In genomic region chrX:7992379-7993067, GRCm38 (mm10) we compare ENCODE assay signal across 14 mouse cellular contexts. TPM values are rescaled to one million over a fixed set of nuclear protein-coding genes. Genes with fewer than 3 reads are reported as not detected.
DNase-seq lines count a peak whose midpoint lies in the region; ATAC-seq and TF ChIP-seq lines count a peak whose summit lies in the region.
"Had no signal": no experiment of that assay in that cellular context is flagged by ENCODE, and none has a peak within 500 bp of the region (broad histone marks: within the 10 kb centered on the region; RNA-seq: fewer than 3 reads in every experiment).

No protein-coding gene starts in this region.

- DNase-seq in ES-E14 (ENCODE audit: low read depth, low spot score) (peak; percentile 22), MEL (ENCODE audit: low read depth, low spot score) (peak; percentile 90)
- peak; percentile 71 for DNase-seq in kidney, adult 2 months
- DNase-seq in hindbrain, embryonic 10.5 days (ENCODE audit: low spot score), result no peak
- DNase-seq in ovary, postnatal 36 days (ENCODE audit: low spot score), result no peak
- DNase-seq: cerebellum, adult 2 months; thymus, postnatal 36 days had no signal

- H3K4me1 ChIP-seq in ES-E14 (ENCODE audit: control insufficient read depth in 2 of 2, insufficient read depth in 2 of 2, low read length in 2 of 2, poor library complexity in 1 of 2) (peaks cover 0 to 7% of the 10 kb centered on the region in 2 experiments; a peak in 2 of 4 replicates), MEL (ENCODE audit: control insufficient read depth in 1 of 2, insufficient read depth in 2 of 2, low read length in 2 of 2) (peaks cover 8 to 24% of the 10 kb centered on the region in 2 experiments)
- H3K4me1 ChIP-seq in kidney, adult 2 months (ENCODE audit: control insufficient read depth, insufficient read depth, low read length), result peaks cover 4% of the 10 kb centered on the region; the same call in 1 of the 2 replicates
- H3K4me1 ChIP-seq in liver, embryonic 12.5 days, result peaks cover 30% of the 10 kb centered on the region
- H3K4me1 ChIP-seq in hindbrain, embryonic 10.5 days (replicated peaks), result no peaks in the 10 kb centered on the region
- no peaks in the 10 kb centered on the region for H3K4me1 ChIP-seq in forebrain, embryonic 12.5 days
- H3K4me1 ChIP-seq: embryonic facial prominence, embryonic 12.5 days had no signal

- 33% methylated on average over 8 of the region's 8 CpGs for WGBS in kidney, adult 2 months
- WGBS in liver, embryonic 12.5 days (ENCODE audit: insufficient replicate concordance), result 36% methylated on average over 8 of the region's 8 CpGs
- 59% methylated on average over 8 of the region's 8 CpGs for WGBS in hindbrain, embryonic 10.5 days
- WGBS in forebrain, embryonic 12.5 days, result 67% methylated on average over 8 of the region's 8 CpGs

- no peaks in the 10 kb centered on the region; the same call in 1 of the 2 replicates for H3K79me2 ChIP-seq in MEL (ENCODE audit: control insufficient read depth, insufficient read depth, low read length, poor library complexity)

- H3K27me3 ChIP-seq in MEL (ENCODE audit: control insufficient read depth in 1 of 2, insufficient read depth in 2 of 2, low read length in 2 of 2), result no peaks in the 10 kb centered on the region
- H3K27me3 ChIP-seq in kidney, adult 2 months (replicated peaks; ENCODE audit: control insufficient read depth, insufficient read depth, low read length), result no peaks in the 10 kb centered on the region
- H3K27me3 ChIP-seq in liver, embryonic 12.5 days (replicated peaks), result no peaks in the 10 kb centered on the region
- H3K27me3 ChIP-seq in hindbrain, embryonic 10.5 days (ENCODE audit: insufficient read depth, poor library complexity, severe bottlenecking), result no peaks in the 10 kb centered on the region
- H3K27me3 ChIP-seq in forebrain, embryonic 12.5 days, result no peaks in the 10 kb centered on the region
- H3K27me3 ChIP-seq: embryonic facial prominence, embryonic 12.5 days had no signal

- peak overlapping the region; percentile 65 for H3K4me2 ChIP-seq in liver, embryonic 12.5 days
- no peak overlapping the region for H3K4me2 ChIP-seq in forebrain, embryonic 12.5 days
- H3K4me2 ChIP-seq: embryonic facial prominence, embryonic 12.5 days had no signal

- TF ChIP-seq CTCF in MEL (IDR thresholded peaks at IDR 0.05 in 2 of 3, conservative IDR thresholded peaks at IDR 0.05 in 1 of 3; ENCODE audit: control insufficient read depth in 1 of 3, insufficient read depth in 1 of 3, low read depth in 2 of 3, low read length in 3 of 3, poor library complexity in 1 of 3, severe bottlenecking in 1 of 3), result no peak
- TF ChIP-seq CTCF in kidney, adult 2 months (conservative IDR thresholded peaks at IDR 0.05; ENCODE audit: insufficient read depth, insufficient read length, low read depth, low read length), result no peak

- H3K9me3 ChIP-seq in ES-E14 (ENCODE audit: control insufficient read depth, insufficient read depth, low read depth, low read length) (no peaks in the 10 kb centered on the region), MEL (replicated peaks; ENCODE audit: insufficient read depth, low read length) (no peaks in the 10 kb centered on the region)
- H3K9me3 ChIP-seq in liver, embryonic 12.5 days (replicated peaks), result no peaks in the 10 kb centered on the region
- no peaks in the 10 kb centered on the region for H3K9me3 ChIP-seq in hindbrain, embryonic 10.5 days
- H3K9me3 ChIP-seq in forebrain, embryonic 12.5 days, result no peaks in the 10 kb centered on the region
- H3K9me3 ChIP-seq: embryonic facial prominence, embryonic 12.5 days had no signal

- in situ Hi-C loops in ES-E14 (cut with MboI; ENCODE audit: low sequenced_read_pairs in 2 of 2, unreplicated experiment in 2 of 2), result no loop called here

- H3K9ac ChIP-seq in ES-E14 (ENCODE audit: insufficient read depth, low read depth, low read length, poor library complexity, severe bottlenecking) (no peak overlapping the region), MEL (ENCODE audit: control insufficient read depth, low read depth, low read length, poor library complexity, severe bottlenecking) (peak overlapping the region; percentile 62)
- H3K9ac ChIP-seq in liver, embryonic 12.5 days, result peak overlapping the region; percentile 56
- H3K9ac ChIP-seq in forebrain, embryonic 12.5 days, result no peak overlapping the region
- H3K9ac ChIP-seq: embryonic facial prominence, embryonic 12.5 days had no signal

- no peaks in the 10 kb centered on the region for H3K36me3 ChIP-seq in ES-E14 (ENCODE audit: control insufficient read depth, insufficient read depth, low read length, poor library complexity, severe bottlenecking)
- H3K36me3 ChIP-seq in MEL (ENCODE audit: control insufficient read depth in 1 of 2, insufficient read depth in 2 of 2, low read length in 2 of 2), result peaks cover 0 to 14% of the 10 kb centered on the region in 2 experiments; a peak in 3 of 4 replicates
- H3K36me3 ChIP-seq in kidney, adult 2 months (ENCODE audit: control insufficient read depth, insufficient read depth, low read length), result no peaks in the 10 kb centered on the region
- H3K36me3 ChIP-seq in liver, embryonic 12.5 days, result no peaks in the 10 kb centered on the region
- H3K36me3 ChIP-seq in hindbrain, embryonic 10.5 days, result no peaks in the 10 kb centered on the region
- H3K36me3 ChIP-seq in forebrain, embryonic 12.5 days (replicated peaks), result no peaks in the 10 kb centered on the region
- H3K36me3 ChIP-seq: embryonic facial prominence, embryonic 12.5 days had no signal

- no peak for TF ChIP-seq RAD21 in MEL (IDR thresholded peaks at IDR 0.05; ENCODE audit: low read depth, low read length)

- peak; percentile 81 for ATAC-seq in liver, embryonic 12.5 days
- ATAC-seq in forebrain, embryonic 12.5 days (ENCODE audit: low FRiP score), result no peak

- H3K27ac ChIP-seq in ES-E14 (ENCODE audit: insufficient read depth, low read depth, low read length, poor library complexity, severe bottlenecking) (no peak overlapping the region), MEL (ENCODE audit: control insufficient read depth, low read depth, low read length) (peak overlapping the region; percentile 83)
- H3K27ac ChIP-seq in kidney, adult 2 months (ENCODE audit: insufficient read depth, low read depth, low read length), result peak overlapping the region; percentile 59; the same call in 1 of the 2 replicates
- H3K27ac ChIP-seq in liver, embryonic 12.5 days, result peak overlapping the region; percentile 95
- no peak overlapping the region for H3K27ac ChIP-seq in hindbrain, embryonic 10.5 days
- H3K27ac ChIP-seq in forebrain, embryonic 12.5 days, result no peak overlapping the region
- H3K27ac ChIP-seq: embryonic facial prominence, embryonic 12.5 days had no signal

- no peak for TF ChIP-seq EP300 in MEL (IDR thresholded peaks at IDR 0.05; ENCODE audit: low read depth in 1 of 2, low read length in 2 of 2)

- TF ChIP-seq POLR2A in MEL (IDR thresholded peaks at IDR 0.05; ENCODE audit: control insufficient read depth in 1 of 2, insufficient read depth in 1 of 2, low read depth in 1 of 2, low read length in 2 of 2, poor library complexity in 1 of 2), result 0 out of 4 replicates have a peak, but pooled peaks of 1 of the 2 experiments have one; percentile 52
- TF ChIP-seq POLR2A in kidney, adult 2 months (IDR thresholded peaks at IDR 0.05; ENCODE audit: low read depth, low read length), result no peak

- H3K4me3 ChIP-seq in ES-E14 (ENCODE audit: insufficient read depth in 1 of 2, low read depth in 1 of 2, low read length in 2 of 2, poor library complexity in 1 of 2, severe bottlenecking in 1 of 2), result no peak overlapping the region
- peak overlapping the region; percentile 36 to 38 for H3K4me3 ChIP-seq in MEL (ENCODE audit: control insufficient read depth in 1 of 2, insufficient read depth in 1 of 2, low read depth in 2 of 2, low read length in 2 of 2)
- no peak overlapping the region for H3K4me3 ChIP-seq in kidney, adult 2 months (ENCODE audit: insufficient read depth, low read depth, low read length)
- H3K4me3 ChIP-seq in liver, embryonic 12.5 days, result no peak overlapping the region
- H3K4me3 ChIP-seq in hindbrain, embryonic 10.5 days, result no peak overlapping the region
- H3K4me3 ChIP-seq in forebrain, embryonic 12.5 days (replicated peaks), result no peak overlapping the region
- H3K4me3 ChIP-seq: embryonic facial prominence, embryonic 12.5 days had no signal

TF ChIP-seq in ES-E14, 5 proteins besides CTCF, POLR2A, EP300 and RAD21 (continues in another document):
- TF ChIP-seq ZNF384 (IDR thresholded peaks at IDR 0.05; ENCODE audit: low read depth, low read length), result no peak

TF ChIP-seq in MEL, 35 proteins besides CTCF, POLR2A, EP300 and RAD21 (continues in another document):
- 0 out of 2 replicates have a peak, but pooled peaks have one; percentile 44 for TF ChIP-seq CHD1 (IDR thresholded peaks at IDR 0.05; ENCODE audit: low read depth, low read length)

RNA-seq across cellular contexts. Expression of gene Gata1, which starts 14.7 kb away (rescaled TPM):
- total RNA-seq in ES-E14 (2012; rRNA removed), result 1.1 and 1.3 TPM in 2 replicates
- 321 and 385 TPM in 2 replicates for total RNA-seq in MEL (2012; rRNA removed)
- polyA plus RNA-seq in MEL (2012; ENCODE audit: insufficient read depth in 1 of 2, insufficient read length in 2 of 2, low read depth in 1 of 2, low replicate concordance in 2 of 2, missing spikeins in 1 of 2), result 100 to 1,000 TPM; 128 to 496 TPM
- 0.09 and 0.15 TPM in 2 replicates for polyA plus RNA-seq in kidney, adult 2 months (2012; rRNA removed)
- polyA plus RNA-seq in liver, embryonic 12.5 days (2016; fragmentation: Nextera tagmentation; extraction: Ambion mirVana), result 148 and 156 TPM in 2 replicates
- 5.3 and 7.4 TPM in 2 replicates for polyA plus RNA-seq in hindbrain, embryonic 10.5 days (2016; fragmentation: Nextera tagmentation; extraction: Ambion mirVana)
- polyA plus RNA-seq in forebrain, embryonic 12.5 days (2016; fragmentation: Nextera tagmentation; extraction: Ambion mirVana), result 0.87 and 0.97 TPM in 2 replicates
- total RNA-seq: adrenal gland, adult 18-20 months; left cerebral cortex, postnatal 25 days had no signal
- polyA plus RNA-seq: cerebellum, adult 2 months had no signal

RNA-seq across cellular contexts. Expression of gene Glod5, which starts 25.8 kb away (rescaled TPM):
- 4.6 and 6.2 TPM in 2 replicates for total RNA-seq in ES-E14 (2012; rRNA removed)
- total RNA-seq in MEL (2012; rRNA removed), result not detected in 2 replicates
- polyA plus RNA-seq in MEL (2012; ENCODE audit: insufficient read depth in 1 of 2, insufficient read length in 2 of 2, low read depth in 1 of 2, low replicate concordance in 2 of 2, missing spikeins in 1 of 2), result under 1 TPM in 1 of 2 experiments, not detected in 1; 0.11 TPM
- polyA plus RNA-seq in kidney, adult 2 months (2012; rRNA removed), result 28.9 and 42.2 TPM in 2 replicates
- 0.25 TPM in 1 of 2 replicates, not detected in the other for polyA plus RNA-seq in liver, embryonic 12.5 days (2016; fragmentation: Nextera tagmentation; extraction: Ambion mirVana)
- not detected in 2 replicates for polyA plus RNA-seq in hindbrain, embryonic 10.5 days (2016; fragmentation: Nextera tagmentation; extraction: Ambion mirVana)
- polyA plus RNA-seq in forebrain, embryonic 12.5 days (2016; fragmentation: Nextera tagmentation; extraction: Ambion mirVana), result 0.31 and 0.42 TPM in 2 replicates
- total RNA-seq: adrenal gland, adult 18-20 months; heart, postnatal 25 days; left cerebral cortex, postnatal 25 days had no signal
- polyA plus RNA-seq: embryonic facial prominence, embryonic 12.5 days; lung, embryonic 16.5 days had no signal

RNA-seq across cellular contexts. Expression of gene Hdac6, which starts 44.8 kb away (rescaled TPM):
- 54.6 and 98.5 TPM in 2 replicates for total RNA-seq in ES-E14 (2012; rRNA removed)
- total RNA-seq in MEL (2012; rRNA removed), result 6.3 and 7.8 TPM in 2 replicates
- 10 to 100 TPM in 1 of 2 experiments, not detected in 1; 19.7 TPM for polyA plus RNA-seq in MEL (2012; ENCODE audit: insufficient read depth in 1 of 2, insufficient read length in 2 of 2, low read depth in 1 of 2, low replicate concordance in 2 of 2, missing spikeins in 1 of 2)
- polyA plus RNA-seq in kidney, adult 2 months (2012; rRNA removed), result 65.1 and 86.2 TPM in 2 replicates
- 15.4 and 15.8 TPM in 2 replicates for polyA plus RNA-seq in liver, embryonic 12.5 days (2016; fragmentation: Nextera tagmentation; extraction: Ambion mirVana)
- polyA plus RNA-seq in hindbrain, embryonic 10.5 days (2016; fragmentation: Nextera tagmentation; extraction: Ambion mirVana), result 58.5 and 61.5 TPM in 2 replicates
- polyA plus RNA-seq in forebrain, embryonic 12.5 days (2016; fragmentation: Nextera tagmentation; extraction: Ambion mirVana), result 81.5 and 85.6 TPM in 2 replicates

Comparison
In these comparisons a context has a peak if more than half of its experiments do, and no peak if none do; other contexts are left out.
1. DNase-seq: peak in ES-E14 (single experiment), MEL (single experiment) and kidney, adult 2 months (single experiment); none in hindbrain, embryonic 10.5 days (single experiment) and ovary, postnatal 36 days (single experiment).
2. H3K27ac ChIP-seq: peak in MEL (single experiment), kidney, adult 2 months (single experiment) and liver, embryonic 12.5 days (single experiment); none in ES-E14 (single experiment), hindbrain, embryonic 10.5 days (single experiment) and forebrain, embryonic 12.5 days (single experiment).
3. H3K4me3 ChIP-seq: peak in MEL (2 of 2); none in ES-E14 (0 of 2), kidney, adult 2 months (single experiment), liver, embryonic 12.5 days (single experiment), hindbrain, embryonic 10.5 days (single experiment) and forebrain, embryonic 12.5 days (single experiment).
4. H3K9ac ChIP-seq: peak in MEL (single experiment) and liver, embryonic 12.5 days (single experiment); none in ES-E14 (single experiment) and forebrain, embryonic 12.5 days (single experiment).
5. RNA of gene Gata1, which starts 14.7 kb away (polyA plus RNA-seq): 128 to 496 TPM in MEL and 148 to 156 TPM in liver, embryonic 12.5 days; 5.3 to 7.4 TPM in hindbrain, embryonic 10.5 days, 0.87 to 0.97 TPM in forebrain, embryonic 12.5 days and 0.09 to 0.15 TPM in kidney, adult 2 months; every median in the first group is over 10 times any median in the second.
6. RNA of gene Glod5, which starts 25.8 kb away (polyA plus RNA-seq): 28.9 to 42.2 TPM in kidney, adult 2 months; 0.31 to 0.42 TPM in forebrain, embryonic 12.5 days, 0.25 TPM in liver, embryonic 12.5 days, not detected in hindbrain, embryonic 10.5 days and 0.11 TPM in MEL; every median in the first group is over 10 times any median in the second.